Mouse (Mus musculus) olfactory bulb, adult 2 months (tissue): ENCODE measurements around the gene Ldlrad3.

ENCODE experiments used
- CTCF ChIP-seq: fragments of 200-500 bp; IDR thresholded peaks from 2 replicates; pipeline ENCODE4 v1.5.1; 2012; ENCODE audit warnings: low read depth, mild to moderate bottlenecking, low read length, moderate library complexity; ENCODE audit not compliant: insufficient read depth
- POLR2A ChIP-seq: fragments of 200-500 bp; IDR thresholded peaks from 2 replicates; pipeline ENCODE4 v1.6.1; 2012; ENCODE audit warnings: mild to moderate bottlenecking, low read depth, low read length, moderate library complexity; ENCODE audit not compliant: insufficient read depth

DNA sequence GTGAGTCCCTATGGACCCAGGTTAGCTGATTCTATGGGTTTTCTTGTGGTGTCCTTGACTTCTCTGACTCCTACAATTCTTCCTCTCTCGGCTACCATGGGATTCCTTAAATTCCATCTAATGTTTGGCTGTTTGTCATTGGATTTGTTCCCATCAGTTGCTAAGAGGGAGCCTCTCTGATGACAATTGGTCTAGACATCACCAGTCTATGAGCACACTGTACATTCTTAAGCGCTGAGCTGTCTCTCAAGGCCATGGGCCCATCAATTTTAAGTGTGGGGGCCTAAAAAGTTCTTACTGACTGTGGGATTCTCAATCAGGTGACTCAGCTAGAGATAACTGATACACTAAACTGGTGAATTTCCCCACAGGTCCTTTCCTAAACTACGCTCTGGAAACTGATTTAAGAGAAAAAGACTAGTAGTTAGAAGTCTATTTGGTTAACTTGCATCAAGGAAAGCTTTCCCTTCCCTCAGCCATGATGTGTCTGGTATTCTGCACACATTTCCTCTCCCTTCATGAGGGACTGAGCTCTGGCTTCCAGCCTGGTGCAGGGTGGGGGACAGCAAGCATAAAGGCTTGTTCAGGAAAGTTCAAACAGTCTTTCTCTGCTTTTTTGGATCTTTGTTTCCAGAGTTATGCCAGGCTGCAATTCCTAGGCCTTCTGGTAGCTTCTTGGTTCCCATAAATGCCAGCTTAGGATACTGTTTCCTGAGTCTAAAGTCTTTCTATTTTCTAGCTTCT, 199.7 kb downstream of the Ldlrad3 start:
- TF ChIP-seq CTCF, result no peak
- TF ChIP-seq POLR2A, result no peak
